Mouse (Mus musculus): ENCODE measurements around the gene Cacnb3.

Gene Cacnb3

GRCm38 (mm10) chr15:98675634-98676250 is 45.1 kb downstream of the Cacnb3 start:
- DNase-seq (ENCODE audit: low spot score in 2 of 2): no peak

GRCm38 (mm10) chr15:98676471-98676870 is 45.8 kb downstream of the Cacnb3 start:
- no peak for DNase-seq (ENCODE audit: low spot score in 2 of 2)

- DNase-seq (ENCODE audit: low spot score in 2 of 2): peak; percentile 71 to 80
Observed at GRCm38 (mm10) chr15:98676940-98677728, 46.5 kb downstream of the Cacnb3 start, which contains the start of gene Rnd1. Rnd1 (minus strand) TSS chr15:98677461.

GRCm38 (mm10) chr15:98677977-98678376 is 47.3 kb downstream of the Cacnb3 start:
- no peak for DNase-seq (ENCODE audit: low spot score in 2 of 2)

DNA sequence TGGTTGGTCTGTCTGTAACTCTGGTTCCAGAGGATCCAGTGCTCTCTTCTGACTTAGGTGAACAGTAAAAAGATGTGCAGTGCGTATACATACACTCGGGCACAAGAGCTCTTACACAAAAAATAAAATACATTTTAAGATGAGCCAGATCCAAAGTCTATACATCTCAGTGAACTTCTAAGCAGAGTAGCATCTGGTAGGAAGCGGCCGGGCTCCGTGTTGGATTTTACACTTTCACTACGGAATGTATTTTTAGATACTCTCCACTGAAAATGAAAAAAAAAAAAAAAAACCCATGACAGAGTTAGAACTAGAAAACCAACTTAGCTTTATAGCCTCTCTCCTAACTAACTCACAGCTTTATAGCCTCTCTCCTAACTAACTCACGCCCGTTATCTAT is 50.0 kb downstream of the Cacnb3 start:
- no peak for DNase-seq (ENCODE audit: low spot score in 2 of 2)

- DNase-seq (ENCODE audit: low spot score in 2 of 2): no peak
Observed at GRCm38 (mm10) chr15:98681633-98682032, 51.0 kb downstream of the Cacnb3 start.

DNA sequence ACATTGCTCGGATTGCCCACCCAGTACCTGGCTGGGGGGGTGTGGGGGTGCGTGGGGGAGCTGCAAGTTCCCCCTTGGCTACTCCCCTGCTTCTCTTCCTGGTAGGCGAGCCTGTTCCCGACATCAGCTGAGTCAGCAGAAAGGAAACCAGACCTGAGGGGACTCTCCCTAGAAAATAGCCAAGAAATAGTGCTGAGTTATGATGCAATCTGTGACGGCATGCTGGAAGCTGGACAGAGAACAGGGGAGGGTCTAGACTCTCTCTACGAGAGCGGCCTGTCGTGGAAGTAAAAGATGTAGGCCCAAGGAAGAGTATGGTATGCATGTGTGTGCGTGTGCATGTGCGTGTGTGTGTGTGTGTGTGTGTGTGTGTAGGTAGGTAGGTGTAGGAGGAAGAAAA is 52.5 kb downstream of the Cacnb3 start:
- no peak for DNase-seq (ENCODE audit: low spot score in 2 of 2)

DNA sequence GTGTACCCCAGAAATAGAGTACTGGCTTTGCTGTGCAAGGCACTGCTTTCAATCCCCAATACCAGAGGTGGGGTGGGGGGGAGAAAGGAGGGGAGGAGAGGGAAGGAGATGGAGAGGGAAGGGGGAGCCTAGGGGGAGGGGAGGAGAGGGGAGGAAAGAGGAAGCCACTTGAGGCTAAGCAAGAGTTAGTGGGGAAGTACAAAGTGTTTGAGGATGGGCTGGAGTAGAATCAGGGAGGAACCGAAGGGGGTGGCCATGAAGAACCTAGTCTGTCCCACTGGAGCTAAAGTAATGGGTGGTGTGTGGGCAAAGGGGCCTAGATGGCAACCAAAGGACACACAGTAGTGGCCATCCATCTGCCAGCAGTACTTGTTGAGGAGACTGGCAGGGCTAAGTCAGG is 53.1 kb downstream of the Cacnb3 start:
- DNase-seq (ENCODE audit: low spot score in 2 of 2): no peak

GRCm38 (mm10) chr15:98685926-98686325 is 55.3 kb downstream of the Cacnb3 start:
- DNase-seq (ENCODE audit: low spot score in 2 of 2): no peak

GRCm38 (mm10) chr15:98689682-98690081 is 59.0 kb downstream of the Cacnb3 start:
- DNase-seq (ENCODE audit: low spot score in 2 of 2): no peak

DNA sequence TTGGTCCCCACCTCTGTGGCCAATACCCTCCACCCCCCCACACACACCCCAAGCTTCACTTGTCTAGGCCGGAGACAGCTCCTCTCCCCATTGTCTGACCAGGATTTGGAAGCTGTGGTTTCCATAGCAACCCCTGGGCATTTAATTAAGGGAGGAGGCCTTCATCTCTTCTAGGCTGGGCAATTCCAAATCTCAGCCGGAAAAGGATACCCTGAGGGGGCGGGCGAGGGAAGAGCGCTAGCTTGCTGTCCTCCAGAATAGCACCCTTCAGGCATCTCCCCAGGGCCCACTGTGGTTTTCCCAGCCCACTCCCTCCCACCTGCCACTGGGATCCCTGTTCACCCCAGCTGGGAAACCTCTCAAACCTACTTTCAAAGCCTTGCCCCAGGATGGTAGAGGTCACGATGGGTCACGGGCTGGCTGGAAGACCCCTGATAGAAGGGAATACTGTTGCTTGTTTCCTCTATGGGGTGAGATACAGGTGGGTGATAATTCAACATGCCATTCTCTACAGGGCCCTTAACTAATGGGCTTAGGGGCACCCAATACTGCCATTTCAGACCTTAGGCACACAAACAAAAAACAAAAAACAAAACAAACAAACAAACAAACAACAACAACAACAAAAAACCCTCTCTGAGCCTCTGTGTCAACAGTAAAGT is 61.0 kb downstream of the Cacnb3 start:
- DNase-seq (ENCODE audit: low spot score in 2 of 2): no peak

DNA sequence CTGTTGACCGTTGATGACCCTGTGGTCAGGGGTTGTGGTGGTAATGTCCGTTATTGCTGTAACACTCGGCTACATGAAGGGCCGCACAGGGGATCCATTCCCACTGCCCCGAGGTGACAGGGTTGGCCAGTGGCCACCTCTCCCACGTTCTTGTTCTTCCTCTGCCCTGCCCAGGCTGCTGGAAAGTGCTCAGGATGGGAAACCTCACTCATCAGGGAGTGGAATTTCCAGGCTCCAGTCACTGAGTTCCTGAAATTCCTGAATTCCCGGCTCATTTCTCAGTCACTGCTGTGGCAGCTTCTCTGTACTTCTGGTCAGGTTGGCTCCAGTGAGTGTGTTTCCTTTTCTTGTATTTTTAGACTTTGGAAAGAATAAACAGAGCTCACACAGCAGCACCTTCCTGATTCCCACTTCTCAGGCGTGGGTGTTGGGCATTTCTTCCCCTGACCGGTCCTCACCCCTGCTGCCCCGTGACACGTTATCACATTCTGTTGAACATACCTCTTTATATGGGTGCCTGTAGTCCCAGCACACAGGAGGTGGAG is 61.6 kb downstream of the Cacnb3 start:
- no peak for DNase-seq (ENCODE audit: low spot score in 2 of 2)

Data from frontal cortex, postnatal 25 days (tissue).